Mouse (Mus musculus) urinary bladder, postnatal 0 days (tissue): Measurements from ENCODE around the gene Defb43. TPM values are rescaled to one million over a fixed set of nuclear protein-coding genes. Genes with fewer than 3 reads are reported as not detected.

Source experiments
- polyA plus RNA-seq: library from polyadenylated mRNA; unstranded; fragments of >200 nt; fragmentation: Nextera tagmentation; extraction: Ambion mirVana; gene quantifications from 2 replicates; pipeline ENCODE4 v1.2.1, GENCODE M21; 2015

Gene Defb43
- not detected in 2 replicates for polyA plus RNA-seq

DNA sequence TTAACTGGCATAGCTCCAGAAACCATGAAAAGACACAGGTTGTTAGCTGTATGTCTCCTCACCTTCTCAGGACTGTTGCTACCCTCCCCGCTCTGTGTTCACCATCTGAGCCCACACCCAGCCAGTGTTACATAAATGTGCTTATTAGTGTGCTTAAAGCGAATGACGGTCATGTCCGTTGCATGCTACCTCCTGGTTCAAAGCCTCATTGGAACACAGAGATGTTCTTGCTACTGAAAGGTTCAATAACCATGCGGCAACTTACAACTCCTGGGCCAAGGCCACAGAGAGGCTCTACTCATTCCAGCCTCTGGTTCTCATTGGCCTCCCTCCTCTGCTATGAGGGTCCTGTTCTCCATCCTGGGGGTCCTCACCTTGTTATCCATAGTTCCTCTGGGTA lies at the start of gene Defb43:
Gene Defb43 (plus strand): TSS at position 301 of the 400 bp plus-strand sequence.

DNA sequence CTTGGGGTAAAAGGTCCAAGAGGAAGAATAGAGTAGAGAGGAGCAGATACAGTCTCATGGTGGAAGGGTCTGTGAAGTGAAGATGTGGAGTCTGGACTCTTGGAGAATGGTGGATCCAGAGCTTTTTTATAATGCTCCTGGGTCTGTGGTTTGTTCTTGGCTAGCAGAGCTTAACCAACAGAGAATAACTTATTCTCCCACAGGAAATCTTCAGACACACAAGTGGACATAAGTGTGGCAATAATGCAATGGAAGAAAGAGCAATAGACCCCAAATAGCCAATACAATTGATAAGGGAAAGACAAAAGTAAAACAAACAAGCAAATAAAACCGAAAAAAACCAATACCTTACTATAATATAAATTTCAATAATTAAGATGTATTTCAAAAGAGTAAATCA lies 27.2 kb upstream of the Defb43 start, which contains the start of gene Defb48:
Gene Defb48 (minus strand): TSS at position 101 of the 400 bp plus-strand sequence.

GRCm38 (mm10) chr14:62997777-62998176 lies 13.8 kb upstream of the Defb43 start, which contains the start of gene Defb47:
Defb47 (plus strand) TSS chr14:62998077.

DNA sequence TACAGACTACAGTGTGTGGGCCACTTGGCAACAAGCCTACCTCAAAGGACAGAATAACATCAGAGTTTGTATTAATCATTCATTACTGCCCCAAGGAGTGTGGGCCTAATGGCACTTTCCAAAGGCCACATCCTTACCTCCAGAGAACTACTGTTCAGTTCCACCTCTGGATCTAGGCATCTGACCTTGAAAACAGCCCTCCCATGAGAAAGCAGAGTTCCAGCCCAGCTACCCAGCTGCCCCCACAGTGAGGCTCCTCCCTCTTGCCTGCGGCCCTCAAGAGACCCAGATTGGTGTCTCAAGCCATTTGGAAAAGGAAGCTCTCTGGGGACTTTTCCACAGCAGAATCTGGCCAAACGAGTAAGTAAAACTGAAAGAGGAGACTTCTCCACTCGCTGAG lies 35.1 kb downstream of the Defb43 start, which contains the start of gene Defb42:
Gene Defb42 (plus strand): TSS at position 301 of the 400 bp plus-strand sequence.

DNA sequence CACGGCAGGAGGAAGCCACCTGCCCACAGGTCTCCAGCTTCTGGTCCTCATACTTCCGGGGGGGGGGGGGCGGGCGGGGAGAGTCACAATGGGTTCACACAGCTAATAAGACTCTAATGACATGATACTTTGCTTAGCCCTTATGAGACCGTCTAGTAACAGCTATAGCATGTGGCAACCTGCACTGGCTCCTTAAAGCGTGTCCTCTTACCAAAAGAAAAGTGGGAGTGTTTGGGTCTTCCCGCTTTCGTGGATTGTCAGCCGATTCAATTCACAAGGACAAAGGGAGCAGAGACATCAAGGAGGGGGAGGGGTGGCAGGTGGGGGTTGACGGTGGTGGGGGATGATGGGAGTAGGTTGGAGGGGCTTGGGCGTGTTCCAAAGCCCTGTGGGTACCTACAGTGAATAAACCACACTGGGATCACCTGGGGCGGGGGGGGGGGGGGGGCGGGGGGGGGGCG lies 38.4 kb downstream of the Defb43 start, which contains the start of gene Defb30:
Gene Defb30 (minus strand): TSS at position 51 of the 461 bp plus-strand sequence.

Other genes starting within 250 kb of the Defb43 start
- 3.5 and 3.7 TPM in 2 replicates for gene Wdfy2, start 174.1 kb upstream of the Defb43 start, polyA plus RNA-seq
- not detected in 2 replicates for gene Defb48, start 27.3 kb upstream of the Defb43 start, polyA plus RNA-seq
- not detected in 2 replicates for gene Defb47, start 13.7 kb upstream of the Defb43 start, polyA plus RNA-seq
- 0.60 TPM in 1 of 2 replicates, not detected in the other for gene Defb42, start 35.2 kb downstream of the Defb43 start, polyA plus RNA-seq
- gene Defb30, start 38.2 kb downstream of the Defb43 start, polyA plus RNA-seq: not detected in 2 replicates